Mouse (Mus musculus) spleen, adult 12 weeks (tissue): Measurements from ENCODE around the gene Zmynd11.

Source experiments
- DNase-seq: peaks from one replicate; pipeline ENCODE4 v3.0.0; 2022; ENCODE audit warnings: low spot score

Zmynd11 gene

DNA sequence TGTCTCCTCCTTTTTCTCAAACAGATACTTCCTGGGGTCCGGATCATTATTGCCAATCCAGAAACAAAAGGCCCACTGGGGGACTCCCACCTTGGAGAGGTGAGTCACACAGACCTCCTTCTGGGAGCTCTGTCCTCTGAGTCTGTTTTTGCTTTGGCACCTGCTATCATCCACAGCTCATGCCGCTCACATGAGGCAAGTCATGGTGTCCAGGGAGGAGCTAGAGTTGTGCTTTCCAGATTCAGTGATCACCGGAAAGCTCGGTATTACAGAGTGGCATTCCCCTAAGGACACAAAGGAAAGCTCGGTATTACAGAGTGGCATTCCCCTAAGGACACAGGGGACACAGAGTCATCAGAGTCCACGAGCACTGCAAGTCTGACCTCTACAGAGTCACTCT, 108.5 kb downstream of the Zmynd11 start:
- DNase-seq = no peak

DNA sequence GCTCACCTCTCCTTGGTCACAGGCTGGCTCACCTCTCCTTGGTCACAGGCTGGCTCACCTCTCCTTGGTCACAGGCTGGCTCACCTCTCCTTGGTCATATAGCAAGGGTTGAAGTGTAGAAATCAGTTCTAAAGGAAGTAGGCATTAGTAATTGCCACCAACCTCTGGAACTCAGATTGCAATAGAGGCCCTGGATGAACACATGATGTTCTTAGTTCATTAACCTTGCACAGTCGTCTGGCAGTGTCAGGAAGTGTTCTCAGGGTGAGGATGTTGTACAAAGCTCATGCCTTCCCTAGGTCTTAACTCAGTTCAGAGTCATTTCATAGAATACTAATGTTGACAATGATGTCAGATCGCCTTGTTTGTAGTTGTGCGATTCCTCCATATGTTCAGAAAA, 112.1 kb downstream of the Zmynd11 start:
- DNase-seq = no peak

- DNase-seq = no peak
Observed at GRCm38 (mm10) chr13:9650580-9650979, 114.5 kb downstream of the Zmynd11 start.

GRCm38 (mm10) chr13:9649894-9650293, 115.2 kb downstream of the Zmynd11 start:
- DNase-seq = no peak

- no peak for DNase-seq
Observed at GRCm38 (mm10) chr13:9648716-9649115, 116.4 kb downstream of the Zmynd11 start.

DNA sequence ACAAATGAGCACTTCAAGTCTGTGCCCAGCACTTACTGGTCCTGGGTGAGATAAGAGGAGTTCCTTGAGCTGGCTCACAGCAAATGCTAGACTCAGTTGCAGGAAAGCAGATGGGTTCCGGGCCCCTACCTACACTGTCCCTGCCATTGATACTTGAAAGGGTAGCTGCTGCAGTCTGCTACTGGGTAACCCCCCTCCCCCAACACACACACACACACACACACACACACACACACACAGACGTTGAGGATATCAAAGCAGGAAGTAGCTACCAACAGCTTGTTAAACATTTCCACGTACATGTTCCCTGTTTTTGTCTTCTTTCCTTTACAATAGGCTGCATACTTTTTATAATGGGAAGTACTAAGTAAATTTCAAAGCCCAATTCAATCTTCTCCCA, 127.2 kb downstream of the Zmynd11 start:
- DNase-seq = no peak

GRCm38 (mm10) chr13:9636505-9636904, 128.6 kb downstream of the Zmynd11 start:
- DNase-seq = no peak

DNA sequence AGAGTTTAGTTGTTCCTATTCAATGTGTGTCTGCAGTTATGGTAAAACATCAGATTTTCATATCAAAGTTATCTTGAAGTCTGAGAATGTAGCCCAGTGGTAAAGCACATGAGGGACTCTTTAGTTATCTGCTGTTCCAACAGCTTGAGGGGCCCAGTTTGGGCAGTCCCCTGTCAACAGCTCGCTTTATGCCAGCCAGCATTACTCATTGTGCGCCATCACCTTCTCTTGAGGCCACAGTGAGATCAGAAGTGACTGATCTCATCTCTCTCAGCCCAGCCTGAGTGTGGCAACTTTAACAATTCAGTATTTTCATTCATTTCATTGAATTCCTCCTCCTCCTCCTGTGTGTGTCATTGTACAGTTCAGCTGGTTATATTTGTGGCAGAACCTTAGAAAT, 129.2 kb downstream of the Zmynd11 start:
- DNase-seq = no peak
